Mouse (Mus musculus) CH12.LX (cell line): ENCODE measurements around the gene Fam13a. TPM values are rescaled to one million over a fixed set of nuclear protein-coding genes. Genes with fewer than 3 reads are reported as not detected.

ENCODE experiments used
- DNase-seq: peaks from one replicate; pipeline ENCODE4 v3.0.0-alpha.2; 2013; ENCODE audit errors: extremely low read depth
- H3K27ac ChIP-seq: 2 replicates; pipeline ENCODE4 v1.5.1; 2012; ENCODE audit warnings: low read depth, mild to moderate bottlenecking, control low read depth, moderate library complexity; ENCODE audit not compliant: insufficient read depth
- H3K27me3 ChIP-seq: replicated peaks from 2 replicates; pipeline ENCODE3; 2012; ENCODE audit warnings: inconsistent platforms
- H3K36me3 ChIP-seq, 2 experiments: replicated peaks in 1 of 2; 2 replicates each; pipeline versions ENCODE3 to v1.6.1; 2012; ENCODE audit warnings: inconsistent platforms in 1 of 2, low read length in 1 of 2, mild to moderate bottlenecking in 1 of 2, mixed read lengths in 1 of 2, moderate library complexity in 1 of 2; ENCODE audit not compliant: control insufficient read depth in 1 of 2, insufficient read depth in 1 of 2
- H3K4me1 ChIP-seq, 2 experiments: 2 replicates each; pipeline ENCODE4 v1.6.1; 2012; ENCODE audit warnings: inconsistent platforms in 1 of 2, moderate library complexity in 1 of 2; ENCODE audit not compliant: insufficient read depth in 2 of 2, control insufficient read depth in 1 of 2
- H3K4me2 ChIP-seq: 2 replicates; pipeline ENCODE4 v1.6.1; 2012; ENCODE audit warnings: low read depth, mild to moderate bottlenecking, control low read depth; ENCODE audit not compliant: poor library complexity, insufficient read depth, severe bottlenecking
- H3K4me3 ChIP-seq, 3 experiments: fragments of 150-350 bp in 1 of 3; sonication (generic) in 1 of 3; replicated peaks in 1 of 3; 2 replicates each; pipeline versions ENCODE3 to v1.5.1; 2011 to 2012; ENCODE audit warnings: low read depth in 2 of 3, low read length in 2 of 3, mild to moderate bottlenecking in 2 of 3, moderate library complexity in 2 of 3, control low read depth in 1 of 3, improper control_type of control experiment in 1 of 3, inconsistent platforms in 1 of 3, mixed read lengths in 1 of 3; ENCODE audit not compliant: poor library complexity in 1 of 3
- H3K79me2 ChIP-seq: replicated peaks from 2 replicates; pipeline ENCODE4 v1.6.1; 2012; ENCODE audit warnings: mild to moderate bottlenecking, moderate library complexity; ENCODE audit not compliant: control insufficient read depth, poor library complexity, insufficient read depth, severe bottlenecking; ENCODE audit errors: extremely low read depth
- H3K9ac ChIP-seq: 2 replicates; pipeline ENCODE4 v1.6.1; 2012; ENCODE audit warnings: low read depth, mild to moderate bottlenecking, control low read depth, moderate library complexity; ENCODE audit not compliant: insufficient read depth
- H3K9me3 ChIP-seq: replicated peaks from 2 replicates; pipeline ENCODE3; 2012; ENCODE audit warnings: low read length, inconsistent platforms, mixed read lengths
- BHLHE40 ChIP-seq: IDR thresholded peaks from 2 replicates; pipeline ENCODE4 v1.6.1; 2011; ENCODE audit warnings: mild to moderate bottlenecking, low read depth, low read length, improper control_type of control experiment
- CHD1 ChIP-seq: IDR thresholded peaks from 2 replicates; pipeline ENCODE4 v1.6.1; 2012; ENCODE audit warnings: low read depth, low read length, improper control_type of control experiment, inconsistent platforms
- CHD2 ChIP-seq: IDR thresholded peaks from 2 replicates; pipeline ENCODE4 v1.6.1; 2011; ENCODE audit warnings: low read length, improper control_type of control experiment
- CTCF ChIP-seq, 2 experiments: IDR thresholded peaks in 1 of 2; conservative IDR thresholded peaks in 1 of 2; 2 replicates each; pipeline ENCODE4 v1.5.1; 2011 to 2012; ENCODE audit warnings: low read depth in 2 of 2, low read length in 2 of 2, improper control_type of control experiment in 1 of 2, inconsistent platforms in 1 of 2, mild to moderate bottlenecking in 1 of 2, moderate library complexity in 1 of 2
- E2F4 ChIP-seq: IDR thresholded peaks from 2 replicates; pipeline ENCODE4 v1.6.1; 2011; ENCODE audit warnings: low read depth, low read length, improper control_type of control experiment; ENCODE audit not compliant: insufficient replicate concordance
- ELF1 ChIP-seq: IDR thresholded peaks from 2 replicates; pipeline ENCODE4 v1.6.1; 2014; ENCODE audit warnings: low read depth, mild to moderate bottlenecking, inconsistent platforms, low read length, improper control_type of control experiment
- EP300 ChIP-seq: IDR thresholded peaks from 2 replicates; pipeline ENCODE4 v1.6.1; 2011; ENCODE audit warnings: low read length, improper control_type of control experiment
- IRF4 ChIP-seq: IDR thresholded peaks from 2 replicates; pipeline ENCODE4 v1.6.1; 2014; ENCODE audit warnings: low read depth, mild to moderate bottlenecking, inconsistent platforms, low read length, improper control_type of control experiment
- JUN ChIP-seq: IDR thresholded peaks from 2 replicates; pipeline ENCODE4 v1.6.1; 2011; ENCODE audit warnings: low read depth, mild to moderate bottlenecking, low read length, improper control_type of control experiment, moderate library complexity; ENCODE audit not compliant: insufficient read depth
- KAT2A ChIP-seq: IDR thresholded peaks from 2 replicates; pipeline ENCODE4 v1.6.1; 2012; ENCODE audit warnings: low read length, improper control_type of control experiment, inconsistent platforms; ENCODE audit not compliant: insufficient replicate concordance
- MAFK ChIP-seq: IDR thresholded peaks from 2 replicates; pipeline ENCODE4 v1.6.1; 2011; ENCODE audit warnings: low read length, improper control_type of control experiment; ENCODE audit not compliant: insufficient replicate concordance
- MAX ChIP-seq: IDR thresholded peaks from 2 replicates; pipeline ENCODE4 v1.6.1; 2011; ENCODE audit warnings: low read length, improper control_type of control experiment
- MEF2A ChIP-seq: IDR thresholded peaks from 2 replicates; pipeline ENCODE4 v1.6.1; 2014; ENCODE audit warnings: low read depth, mild to moderate bottlenecking, inconsistent platforms, low read length, improper control_type of control experiment, borderline replicate concordance
- MXI1 ChIP-seq: IDR thresholded peaks from 2 replicates; pipeline ENCODE4 v1.6.1; 2011; ENCODE audit warnings: mild to moderate bottlenecking, low read depth, low read length, improper control_type of control experiment
- NELFE ChIP-seq: IDR thresholded peaks from 2 replicates; pipeline ENCODE4 v1.6.1; 2011; ENCODE audit warnings: low read depth, low read length, improper control_type of control experiment
- NRF1 ChIP-seq: IDR thresholded peaks from 2 replicates; pipeline ENCODE4 v1.6.1; 2014; ENCODE audit warnings: low read depth, mild to moderate bottlenecking, inconsistent platforms, low read length, improper control_type of control experiment, moderate library complexity
- PAX5 ChIP-seq: IDR thresholded peaks from 2 replicates; pipeline ENCODE4 v1.6.1; 2012; ENCODE audit warnings: low read length, inconsistent platforms, mixed read lengths
- POLR2A ChIP-seq: IDR thresholded peaks from 2 replicates; pipeline ENCODE4 v1.6.1; 2011; ENCODE audit warnings: low read depth, mild to moderate bottlenecking, improper control_type of control experiment, low read length
- SIN3A ChIP-seq: IDR thresholded peaks from 2 replicates; pipeline ENCODE4 v1.6.1; 2012; ENCODE audit warnings: low read length, improper control_type of control experiment, inconsistent platforms
- SMC3 ChIP-seq: IDR thresholded peaks from 2 replicates; pipeline ENCODE4 v1.6.1; 2011; ENCODE audit warnings: low read depth, low read length, improper control_type of control experiment
- TCF12 ChIP-seq: IDR thresholded peaks from 2 replicates; pipeline ENCODE4 v1.6.1; 2014; ENCODE audit warnings: low read depth, mild to moderate bottlenecking, inconsistent platforms, low read length, improper control_type of control experiment
- ZC3H11A ChIP-seq: IDR thresholded peaks from 2 replicates; pipeline ENCODE4 v1.6.1; 2012; ENCODE audit warnings: low read depth, mild to moderate bottlenecking, inconsistent platforms, low read length, improper control_type of control experiment
- ZKSCAN1 ChIP-seq: IDR thresholded peaks from 2 replicates; pipeline ENCODE4 v1.6.1; 2012; ENCODE audit warnings: low read depth, inconsistent platforms, low read length, improper control_type of control experiment, borderline replicate concordance
- dilution Hi-C: fragments of 300-500 bp; cut with MboI; formaldehyde crosslinking; loops from 2 replicates; pipeline ENCODE4 v1.14.3; 2020; ENCODE audit warnings: low sequenced_read_pairs; ENCODE audit not compliant: extremely low pct_unique_long_range_greater_than_20kb, extremely low pct_ligation_motif_present
- in situ Hi-C: fragments of 300-500 bp; cut with MboI; formaldehyde crosslinking; loops from 3 replicates; pipeline ENCODE4 v1.14.3; 2019; ENCODE audit warnings: low sequenced_read_pairs, low pct_ligation_motif_present, low pct_unique_long_range_greater_than_20kb, mixed read lengths
- polyA plus RNA-seq: library from polyadenylated mRNA; unstranded; fragments of >175 nt; gene quantifications from 2 replicates; pipeline ENCODE4 v1.2.1, GENCODE M21; 2012; ENCODE audit warnings: low read depth; ENCODE audit not compliant: insufficient read length
- total RNA-seq, 2 experiments: library from RNA; depleted of rRNA; stranded (reverse); fragments of 300-350 nt in 1 of 2; fragments of >200 nt in 1 of 2; gene quantifications; 2 replicates each; pipeline ENCODE4 v1.2.3; 2012 to 2014

Gene Fam13a
- total and polyA plus RNA-seq, 3 experiments: 0.17 to 0.21 TPM; not detected in 1

GRCm38 (mm10) chr6:58946246-58946645 lies 78.1 kb downstream of the Fam13a start:
- H3K4me3 ChIP-seq: no peak overlapping the region
- no peak for TF ChIP-seq TCF12
- TF ChIP-seq POLR2A: no peak
- no peak for TF ChIP-seq MXI1
- TF ChIP-seq BHLHE40: no peak
- no peak for TF ChIP-seq PAX5
- no peak for TF ChIP-seq E2F4
- TF ChIP-seq CTCF (conservative IDR thresholded peaks at IDR 0.05 in 1 of 2, IDR thresholded peaks at IDR 0.05 in 1 of 2; ENCODE audit: low read depth in 2 of 2, low read length in 2 of 2): no peak
- no peak for TF ChIP-seq MAX
- no peak for TF ChIP-seq ZKSCAN1
- no peak for TF ChIP-seq KAT2A
- no peak for TF ChIP-seq MEF2A
- no peak for TF ChIP-seq ELF1
- TF ChIP-seq SIN3A: no peak
- TF ChIP-seq MAFK: no peak
- TF ChIP-seq EP300: no peak
- no peak for TF ChIP-seq SMC3
- no peak for TF ChIP-seq ZC3H11A
- no peak for TF ChIP-seq CHD1
- no peak overlapping the region for H3K27ac ChIP-seq
- H3K27me3 ChIP-seq: no peaks in the 10 kb centered on the region
- no peak overlapping the region for H3K9ac ChIP-seq
- dilution Hi-C loops (no loop called here), in situ Hi-C loops (no loop called here)
- no peaks in the 10 kb centered on the region; a peak in 1 of 4 replicates for H3K4me1 ChIP-seq
- no peak for DNase-seq
- 0 out of 2 replicates have a peak overlapping the region, but pooled peaks have one; percentile 21 for H3K4me2 ChIP-seq
- H3K36me3 ChIP-seq: no peaks in the 10 kb centered on the region
- H3K9me3 ChIP-seq: no peaks in the 10 kb centered on the region
- no peaks in the 10 kb centered on the region for H3K79me2 ChIP-seq

- no peak for DNase-seq
- no peak overlapping the region for H3K9ac ChIP-seq
- H3K4me1 ChIP-seq: no peaks in the 10 kb centered on the region; a peak in 1 of 4 replicates
- H3K9me3 ChIP-seq: no peaks in the 10 kb centered on the region
- H3K36me3 ChIP-seq: no peaks in the 10 kb centered on the region
- H3K4me2 ChIP-seq: no peak overlapping the region
- no peaks in the 10 kb centered on the region for H3K27me3 ChIP-seq
- dilution Hi-C loops (no loop called here), in situ Hi-C loops (no loop called here)
- no peak overlapping the region for H3K4me3 ChIP-seq
- no peak overlapping the region for H3K27ac ChIP-seq
- no peaks in the 10 kb centered on the region for H3K79me2 ChIP-seq
- TF ChIP-seq IRF4 (no peak), NELFE (no peak), ZC3H11A (no peak), NRF1 (no peak), EP300 (no peak), JUN (no peak), E2F4 (no peak), SIN3A (no peak), CHD2 (no peak), SMC3 (no peak)
- TF ChIP-seq, all 38 proteins: peak for 0
Measured at GRCm38 (mm10) chr6:58943958-58944357, 80.4 kb downstream of the Fam13a start.
